Mouse (Mus musculus) small intestine, adult 2 months (tissue): ENCODE data around the gene Nfix. TPM values are rescaled to one million over a fixed set of nuclear protein-coding genes. Genes with fewer than 3 reads are reported as not detected.

Experiments
- H3K27ac ChIP-seq: fragments of 200-500 bp; 2 replicates; pipeline ENCODE4 v1.5.1; 2012; ENCODE audit warnings: low read depth, low read length, control low read depth, inconsistent platforms; ENCODE audit not compliant: insufficient read depth
- H3K27me3 ChIP-seq: fragments of 200-500 bp; 2 replicates; pipeline ENCODE4 v1.6.1; 2012; ENCODE audit warnings: mild to moderate bottlenecking, moderate library complexity, low read length, inconsistent platforms; ENCODE audit not compliant: control insufficient read depth, insufficient read depth
- H3K36me3 ChIP-seq: fragments of 200-500 bp; 2 replicates; pipeline ENCODE4 v1.6.1; 2012; ENCODE audit warnings: mild to moderate bottlenecking, low read length, control low read depth, inconsistent platforms; ENCODE audit not compliant: control insufficient read depth, insufficient read depth
- H3K4me1 ChIP-seq: fragments of 200-500 bp; 2 replicates; pipeline ENCODE4 v1.6.1; 2012; ENCODE audit warnings: low read length, inconsistent platforms, mixed read lengths; ENCODE audit not compliant: control insufficient read depth, insufficient read depth, insufficient read length
- H3K4me3 ChIP-seq: fragments of 200-500 bp; 2 replicates; pipeline ENCODE4 v1.5.1; 2012; ENCODE audit warnings: low read depth, mild to moderate bottlenecking, control low read depth, inconsistent platforms, low read length, moderate library complexity
- CTCF ChIP-seq: fragments of 200-500 bp; IDR thresholded peaks from 2 replicates; pipeline ENCODE4 v1.5.1; 2012; ENCODE audit warnings: low read depth, mild to moderate bottlenecking, control low read depth, inconsistent platforms, low read length, moderate library complexity, mixed read lengths; ENCODE audit not compliant: insufficient replicate concordance, insufficient read length; ENCODE audit errors: extremely low read depth
- POLR2A ChIP-seq: fragments of 200-500 bp; IDR thresholded peaks from 2 replicates; pipeline ENCODE4 v1.6.1; 2012; ENCODE audit warnings: low read depth, mild to moderate bottlenecking, control low read depth, inconsistent platforms, low read length, moderate library complexity
- WGBS: fragments of 180-500 bp; shearing (Covaris S2); methylation state at CpG from one replicate; pipeline ENCODE4 v1.1.7; 2018; 5-methylcytosine and 5-hydroxymethylcytosine counted together
- polyA plus RNA-seq: library from polyadenylated mRNA; depleted of rRNA; stranded (reverse); fragments of >200 nt; gene quantifications from 2 replicates; pipeline ENCODE4 v1.2.3, GENCODE M21; 2012

Nfix gene
- polyA plus RNA-seq, 1 experiment: 26.1 TPM

DNA sequence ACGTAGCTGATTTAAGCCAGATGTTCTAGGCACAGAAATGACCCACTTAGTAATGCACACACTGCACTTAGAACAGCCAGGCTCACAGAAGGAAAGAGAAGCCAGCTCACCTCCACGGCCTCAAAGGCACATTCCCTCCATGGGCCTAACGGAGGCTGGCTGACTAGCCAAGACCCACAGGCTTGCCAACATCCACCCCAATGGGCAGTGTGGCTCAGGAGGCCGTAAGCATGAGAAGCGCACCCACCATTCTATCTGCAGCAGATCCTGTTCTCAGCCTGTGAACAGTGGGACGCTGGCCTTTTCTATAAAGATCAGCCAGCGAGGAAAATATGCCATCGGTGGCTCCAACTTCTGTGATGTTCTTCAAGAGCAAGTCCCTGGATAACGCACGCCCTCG, 83.4 kb downstream of the Nfix start:
- Histone ChIP-seq H3K4me1 (no peaks in the 10 kb centered on the region; the same call in none of the 2 replicates), H3K4me3 (no peak overlapping the region), H3K36me3 (peaks cover 22% of the 10 kb centered on the region), H3K27me3 (no peaks in the 10 kb centered on the region), H3K27ac (no peak overlapping the region)
- TF ChIP-seq POLR2A (no peak), CTCF (no peak)
- WGBS: 93% methylated on average over 11 of the region's 11 CpGs

GRCm38 (mm10) chr8:84715893-84716468, 84.2 kb downstream of the Nfix start:
- Histone ChIP-seq H3K27ac (no peak overlapping the region), H3K4me3 (no peak overlapping the region), H3K36me3 (peaks cover 18% of the 10 kb centered on the region), H3K4me1 (no peaks in the 10 kb centered on the region; the same call in none of the 2 replicates), H3K27me3 (no peaks in the 10 kb centered on the region)
- no peak for TF ChIP-seq CTCF
- no peak for TF ChIP-seq POLR2A
- WGBS: 76% methylated on average over 27 of the region's 27 CpGs

GRCm38 (mm10) chr8:84714161-84714560, 86.0 kb downstream of the Nfix start:
- TF ChIP-seq POLR2A: no peak
- TF ChIP-seq CTCF: no peak
- Histone ChIP-seq H3K27ac (no peak overlapping the region), H3K36me3 (peaks cover 8% of the 10 kb centered on the region), H3K27me3 (no peaks in the 10 kb centered on the region), H3K4me1 (no peaks in the 10 kb centered on the region; the same call in none of the 2 replicates), H3K4me3 (no peak overlapping the region)
- WGBS: 89% methylated on average over 4 of the region's 4 CpGs

- WGBS: 89% methylated on average over 4 of the region's 4 CpGs
- TF ChIP-seq CTCF (no peak), POLR2A (no peak)
- no peaks in the 10 kb centered on the region for H3K27me3 ChIP-seq
- H3K36me3 ChIP-seq: peaks cover 8% of the 10 kb centered on the region
- H3K4me1 ChIP-seq: no peaks in the 10 kb centered on the region; the same call in none of the 2 replicates
- no peak overlapping the region for H3K4me3 ChIP-seq
- H3K27ac ChIP-seq: no peak overlapping the region
Observed at GRCm38 (mm10) chr8:84713381-84713780, 86.8 kb downstream of the Nfix start.

DNA sequence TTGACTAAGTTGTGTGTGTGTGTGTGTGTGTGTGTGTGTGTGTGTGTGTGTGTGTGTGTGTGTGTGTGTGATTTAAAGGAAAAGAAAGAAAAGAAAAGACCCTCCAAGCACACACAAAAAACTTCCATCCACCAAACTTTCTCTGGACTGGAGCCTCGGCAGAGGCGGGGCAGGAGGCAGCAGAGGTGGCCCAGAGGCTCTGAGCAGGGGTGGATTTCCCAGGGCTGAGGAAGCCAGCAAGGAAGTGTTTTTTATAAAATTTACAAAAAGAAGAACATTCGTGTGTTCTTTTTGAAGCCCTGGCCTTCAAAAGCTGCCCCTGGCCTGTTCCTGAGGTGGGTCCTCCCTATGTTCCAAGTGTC, 87.4 kb downstream of the Nfix start:
- H3K27ac ChIP-seq: no peak overlapping the region
- no peaks in the 10 kb centered on the region for H3K27me3 ChIP-seq
- H3K4me3 ChIP-seq: no peak overlapping the region
- H3K4me1 ChIP-seq: peaks cover 2% of the 10 kb centered on the region
- no peak for TF ChIP-seq CTCF
- TF ChIP-seq POLR2A: no peak
- WGBS: 54% methylated on average over 3 of the region's 3 CpGs
- peaks cover 8% of the 10 kb centered on the region for H3K36me3 ChIP-seq

- WGBS: 63% methylated on average over 11 of the region's 11 CpGs
- H3K27me3 ChIP-seq: peaks cover 4% of the 10 kb centered on the region; the same call in 1 of the 2 replicates
- no peak for TF ChIP-seq POLR2A
- TF ChIP-seq CTCF: no peak
- no peak overlapping the region for H3K4me3 ChIP-seq
- H3K27ac ChIP-seq: peak overlapping the region; percentile 40
- peaks cover 6% of the 10 kb centered on the region for H3K4me1 ChIP-seq
- H3K36me3 ChIP-seq: peaks cover 8% of the 10 kb centered on the region
Observed at GRCm38 (mm10) chr8:84711933-84712758, 88.0 kb downstream of the Nfix start.

DNA sequence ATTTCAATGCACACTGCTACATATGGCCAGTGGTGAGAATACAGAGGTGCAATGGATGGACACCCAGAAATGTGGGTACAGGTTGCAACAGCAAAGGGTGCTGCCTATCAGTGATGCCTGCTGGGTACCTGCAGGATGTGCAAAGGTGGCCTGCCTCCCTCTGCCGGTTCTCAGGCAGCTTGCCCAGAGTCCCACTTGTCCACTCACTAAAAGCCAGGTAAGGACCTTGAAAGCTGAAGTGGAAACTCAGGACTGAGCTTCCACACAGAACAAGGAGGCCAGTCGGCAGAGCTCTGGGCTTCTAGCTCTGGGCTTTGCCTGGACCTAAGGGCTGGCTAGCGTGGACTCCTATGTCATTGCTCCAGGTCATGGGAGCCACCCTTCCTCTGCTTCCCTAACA, 88.8 kb downstream of the Nfix start:
- Histone ChIP-seq H3K27ac (no peak overlapping the region), H3K27me3 (peaks cover 12% of the 10 kb centered on the region), H3K4me1 (peaks cover 13% of the 10 kb centered on the region), H3K36me3 (peaks cover 4% of the 10 kb centered on the region), H3K4me3 (no peak overlapping the region)
- TF ChIP-seq CTCF: no peak
- TF ChIP-seq POLR2A: no peak
- 64% methylated on average over 3 of the region's 3 CpGs for WGBS
